Comparison of ENCODE assay signal across 13 mouse cellular contexts in genomic region chr7:144003471-144003870, GRCm38 (mm10). TPM values are rescaled to one million over a fixed set of nuclear protein-coding genes. Genes with fewer than 3 reads are reported as not detected.
"Had no signal": no experiment of that assay in that cellular context is flagged by ENCODE, and none has a peak within 500 bp of the region (broad histone marks: within the 10 kb centered on the region; RNA-seq: fewer than 3 reads in every experiment).

No protein-coding gene starts in this region.

- DNase-seq: retina, postnatal 1 day; right cerebral cortex, adult 18-20 months; right cerebral cortex, postnatal 14 days; right cerebral cortex, postnatal 25 days; right cerebral cortex, postnatal 4 days; spleen, adult 18-20 months; thymus, adult 18-20 months; thymus, adult 2 months; thymus, postnatal 14 days; thymus, postnatal 25 days; thymus, postnatal 36 days; thymus, postnatal 4 days had no signal

RNA-seq across cellular contexts. Expression of gene Shank2, which starts 1.7 kb away (rescaled TPM):
- total RNA-seq: neutrophil, adult 5-6 weeks had no signal
